Mouse (Mus musculus) midbrain, embryonic 11.5 days (tissue): ENCODE measurements around the gene Nanog. TPM values are rescaled to one million over a fixed set of nuclear protein-coding genes. Genes with fewer than 3 reads are reported as not detected.

ENCODE experiments used
- ATAC-seq: fragments of 200-750 bp; cut with Nextera tagmentation; 2 replicates; pipeline ENCODE4 v1.8.0; 2017; ENCODE audit warnings: moderate TSS enrichment, moderate library complexity; ENCODE audit not compliant: low FRiP score
- DNase-seq: peaks from one replicate; pipeline ENCODE4 v3.0.0; 2015; ENCODE audit warnings: low spot score; ENCODE audit errors: missing footprints
- H3K27ac ChIP-seq: fragments of 300-500 bp; sonication (generic); 2 replicates; pipeline ENCODE4 v1.5.1; 2014; ENCODE audit warnings: low read depth, low read length
- H3K27me3 ChIP-seq: fragments of 300-500 bp; sonication (generic); 2 replicates; pipeline ENCODE4 v1.6.1; 2014; ENCODE audit warnings: mild to moderate bottlenecking, low read length, moderate library complexity, mixed read lengths; ENCODE audit not compliant: control insufficient read depth, insufficient read depth
- H3K36me3 ChIP-seq: fragments of 300-500 bp; sonication (generic); 2 replicates; pipeline ENCODE4 v1.6.1; 2014; ENCODE audit warnings: mild to moderate bottlenecking, low read length, moderate library complexity, mixed read lengths; ENCODE audit not compliant: control insufficient read depth, insufficient read depth
- H3K4me1 ChIP-seq: fragments of 300-500 bp; sonication (generic); 2 replicates; pipeline ENCODE4 v1.6.1; 2014; ENCODE audit warnings: low read length; ENCODE audit not compliant: control insufficient read depth, insufficient read depth
- H3K4me2 ChIP-seq: fragments of 300-500 bp; sonication (generic); 2 replicates; pipeline ENCODE4 v1.6.1; 2014; ENCODE audit warnings: mild to moderate bottlenecking, moderate library complexity
- H3K4me3 ChIP-seq: fragments of 300-500 bp; sonication (generic); 2 replicates; pipeline ENCODE4 v1.5.1; 2014; ENCODE audit warnings: low read depth, low read length
- H3K9ac ChIP-seq: fragments of 300-500 bp; sonication (generic); 2 replicates; pipeline ENCODE4 v1.6.1; 2014; ENCODE audit warnings: low read length
- H3K9me3 ChIP-seq: fragments of 300-500 bp; sonication (generic); 2 replicates; pipeline ENCODE4 v1.6.1; 2016; ENCODE audit warnings: low read length; ENCODE audit not compliant: control insufficient read depth
- WGBS: fragments of 180-500 bp; shearing (Covaris S2); extraction: QIAGEN DNeasy Blood & Tissue Kit; methylation state at CpG from one replicate; pipeline ENCODE4 v1.1.7; 2014; 5-methylcytosine and 5-hydroxymethylcytosine counted together
- polyA plus RNA-seq: library from polyadenylated mRNA; unstranded; fragments of >200 nt; fragmentation: Nextera tagmentation; extraction: Ambion mirVana; gene quantifications from 2 replicates; pipeline ENCODE4 v1.2.1, GENCODE M21; 2014

The Nanog gene
- polyA plus RNA-seq = 0.22 TPM in 1 of 2 replicates, not detected in the other

DNA sequence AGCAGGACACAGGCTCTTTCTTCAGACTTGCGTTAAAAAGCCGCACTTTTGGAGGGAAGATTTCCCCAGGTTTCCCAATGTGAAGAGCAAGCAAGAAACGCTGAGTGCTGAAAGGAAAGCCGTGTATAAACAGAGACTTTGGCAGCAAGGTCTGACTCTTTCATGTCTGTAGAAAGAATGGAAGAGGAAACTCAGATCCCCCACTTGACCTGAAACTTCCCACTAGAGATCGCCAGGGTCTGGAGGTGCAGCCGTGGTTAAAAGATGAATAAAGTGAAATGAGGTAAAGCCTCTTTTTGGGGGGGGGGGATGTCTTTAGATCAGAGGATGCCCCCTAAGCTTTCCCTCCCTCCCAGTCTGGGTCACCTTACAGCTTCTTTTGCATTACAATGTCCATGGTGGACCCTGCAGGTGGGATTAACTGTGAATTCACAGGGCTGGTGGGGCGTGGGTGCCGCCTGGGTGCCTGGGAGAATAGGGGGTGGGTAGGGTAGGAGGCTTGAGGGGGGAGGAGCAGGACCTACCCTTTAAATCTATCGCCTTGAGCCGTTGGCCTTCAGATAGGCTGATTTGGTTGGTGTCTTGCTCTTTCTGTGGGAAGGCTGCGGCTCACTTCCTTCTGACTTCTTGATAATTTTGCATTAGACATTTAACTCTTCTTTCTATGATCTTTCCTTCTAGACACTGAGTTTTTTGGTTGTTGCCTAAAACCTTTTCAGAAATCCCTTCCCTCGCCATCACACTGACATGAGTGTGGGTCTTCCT is at the start of gene Nanog:
TSS of gene Nanog (plus strand) at position 454 of the 765 bp plus-strand sequence.
- ATAC-seq = no peak

DNA sequence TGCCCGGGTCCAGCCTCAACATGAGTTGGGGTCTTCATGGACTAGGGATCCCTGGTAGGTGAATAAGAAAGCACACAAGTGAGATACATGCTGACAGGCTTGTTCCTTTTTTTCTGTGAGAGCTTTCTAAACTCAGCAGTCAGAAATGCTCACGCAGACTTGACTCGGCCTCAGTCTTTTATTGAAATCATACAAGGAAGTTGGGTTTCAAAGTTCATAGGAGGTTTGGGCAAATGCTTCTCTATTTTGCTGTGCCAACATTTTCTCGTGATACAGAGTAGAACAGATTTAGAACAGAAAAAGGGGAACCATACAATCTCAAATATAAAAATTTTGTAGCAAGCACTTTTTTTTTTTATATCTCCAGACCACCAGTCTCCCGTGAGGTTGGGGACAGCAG is 49.7 kb upstream of the Nanog start:
- Histone ChIP-seq H3K27me3 (no peaks in the 10 kb centered on the region), H3K9me3 (no peaks in the 10 kb centered on the region), H3K4me3 (no peak overlapping the region), H3K4me1 (peaks cover 4% of the 10 kb centered on the region; the same call in 1 of the 2 replicates), H3K27ac (no peak overlapping the region), H3K36me3 (no peaks in the 10 kb centered on the region), H3K9ac (no peak overlapping the region), H3K4me2 (no peak overlapping the region)
- 87% methylated on average over 5 of the region's 5 CpGs for WGBS
- DNase-seq (no peak), ATAC-seq (no peak)

More for the DNA sequence above, at the start of gene Nanog:
- peak; percentile 65 for DNase-seq
- H3K4me3 ChIP-seq = no peak within 1 kb of the TSS
- H3K4me2 ChIP-seq = no peak within 1 kb of the TSS
- no peaks in the 10 kb centered on the region for H3K36me3 ChIP-seq
- H3K9ac ChIP-seq = no peak within 1 kb of the TSS
- peaks cover 5% of the 10 kb centered on the region for H3K4me1 ChIP-seq
- no peak within 1 kb of the TSS for H3K27ac ChIP-seq
- H3K9me3 ChIP-seq = no peaks in the 10 kb centered on the region
- 16% methylated on average over 12 of the region's 12 CpGs for WGBS
- H3K27me3 ChIP-seq = no peaks in the 10 kb centered on the region; the same call in 1 of the 2 replicates

DNA sequence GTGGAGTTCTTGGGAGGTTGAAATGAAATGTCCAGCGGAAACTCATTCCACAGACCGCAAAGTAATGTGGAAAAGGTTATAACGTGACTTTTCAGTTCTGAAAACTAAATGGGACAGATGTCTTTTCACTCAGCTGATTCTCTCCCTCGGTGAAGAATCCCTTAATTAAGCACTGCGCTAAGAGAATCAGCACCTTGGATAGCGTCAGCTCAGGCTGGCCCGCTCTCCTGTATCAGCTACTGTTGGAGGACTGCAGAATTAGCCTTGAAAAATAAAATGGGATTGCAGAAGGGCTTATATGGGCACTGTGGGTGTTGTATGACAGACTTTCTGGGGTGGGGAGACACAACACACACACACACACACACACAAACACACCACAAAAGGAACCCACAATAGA is 47.7 kb upstream of the Nanog start:
- Histone ChIP-seq H3K4me2 (no peak overlapping the region), H3K4me1 (peaks cover 6% of the 10 kb centered on the region; the same call in 1 of the 2 replicates), H3K27me3 (0 out of 2 replicates have a peak, but pooled peaks cover 2% of the 10 kb centered on the region), H3K9me3 (no peaks in the 10 kb centered on the region), H3K27ac (no peak overlapping the region), H3K36me3 (no peaks in the 10 kb centered on the region), H3K9ac (no peak overlapping the region), H3K4me3 (no peak overlapping the region)
- ATAC-seq (no peak), DNase-seq (no peak)
- 20% methylated on average over 7 of the region's 7 CpGs for WGBS

DNA sequence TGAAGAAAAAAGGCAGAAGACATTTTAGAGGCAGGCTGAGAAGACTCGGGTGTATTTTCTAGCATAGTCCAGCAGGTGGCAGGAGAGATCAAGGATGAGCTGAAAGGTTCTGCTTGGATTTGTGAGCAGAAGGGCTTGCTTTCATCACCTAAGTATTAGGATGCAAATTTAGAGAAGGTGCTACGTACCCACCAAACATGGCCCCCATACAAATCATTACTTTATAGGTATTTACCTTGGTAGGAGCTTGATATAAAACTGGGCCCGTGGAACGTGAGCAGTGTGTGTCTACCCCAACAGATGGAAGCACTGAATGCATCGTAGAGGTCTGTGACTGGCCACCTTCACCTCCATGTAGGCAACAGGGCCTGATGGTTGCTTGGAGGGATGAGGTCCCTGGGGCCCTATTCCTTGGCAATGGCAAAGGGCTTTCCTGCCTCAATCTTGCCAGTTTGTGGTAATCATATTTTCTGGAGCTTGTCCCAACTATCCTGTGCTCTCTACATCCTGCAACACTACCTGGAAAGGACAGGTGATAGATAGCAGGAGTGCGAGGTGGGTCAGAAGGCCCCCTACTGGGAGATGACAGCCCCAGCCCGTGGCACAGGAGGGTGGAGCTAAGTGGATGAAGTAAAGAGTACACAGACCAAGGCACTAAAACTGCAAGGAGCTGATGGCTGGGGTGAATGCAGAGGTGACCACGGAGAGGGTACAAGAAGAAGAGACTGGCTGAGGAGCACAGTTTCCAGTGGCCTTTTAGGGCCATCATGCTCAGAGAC is 46.5 kb upstream of the Nanog start:
- WGBS = 44% methylated on average over 8 of the region's 8 CpGs

DNA sequence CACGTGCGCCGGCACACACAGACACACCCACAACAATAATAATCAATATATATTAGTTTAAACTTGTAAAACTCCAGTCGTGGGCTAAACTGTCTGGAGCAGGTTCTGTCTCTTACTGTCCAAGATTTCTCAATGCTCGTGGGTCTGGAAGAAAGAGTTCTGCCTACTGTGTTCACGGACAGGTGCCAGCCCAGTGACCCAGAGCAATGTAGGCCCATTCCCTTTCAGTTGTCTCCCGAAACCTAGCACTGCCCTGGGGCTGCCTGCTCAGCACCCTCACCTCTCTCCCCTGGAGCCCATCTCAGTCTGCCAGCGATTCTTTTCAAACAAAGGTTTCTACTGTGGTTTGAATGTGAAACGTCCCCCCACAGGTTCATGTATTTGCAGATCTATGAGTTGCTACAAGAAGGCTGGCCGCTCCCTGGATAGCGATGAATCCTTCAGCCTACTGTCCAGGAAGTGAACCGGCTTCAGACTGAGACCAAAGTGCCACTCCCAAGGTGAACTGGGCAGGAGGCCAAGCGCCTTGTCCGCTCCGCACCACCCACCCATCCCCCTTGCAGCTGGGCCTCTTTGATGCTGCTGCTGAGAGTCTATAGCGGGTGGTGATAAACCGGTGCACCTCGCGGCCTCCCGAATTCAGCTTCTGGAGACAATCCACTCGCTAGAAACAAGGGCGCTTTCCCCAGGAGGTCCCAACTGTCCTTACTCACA is 44.6 kb upstream of the Nanog start:
- no peak for DNase-seq
- no peaks in the 10 kb centered on the region for H3K9me3 ChIP-seq
- 0 out of 2 replicates have a peak, but pooled peaks cover 2% of the 10 kb centered on the region for H3K27me3 ChIP-seq

More for the DNA sequence above, 46.5 kb upstream of the Nanog start:
- ATAC-seq (peak; percentile 54), DNase-seq (peak; percentile 91)
- Histone ChIP-seq H3K9ac (no peak overlapping the region), H3K36me3 (no peaks in the 10 kb centered on the region), H3K27me3 (0 out of 2 replicates have a peak, but pooled peaks cover 2% of the 10 kb centered on the region), H3K4me3 (no peak overlapping the region), H3K4me1 (0 out of 2 replicates have a peak, but pooled peaks cover 2% of the 10 kb centered on the region), H3K9me3 (no peaks in the 10 kb centered on the region), H3K4me2 (no peak overlapping the region), H3K27ac (no peak overlapping the region)

DNA sequence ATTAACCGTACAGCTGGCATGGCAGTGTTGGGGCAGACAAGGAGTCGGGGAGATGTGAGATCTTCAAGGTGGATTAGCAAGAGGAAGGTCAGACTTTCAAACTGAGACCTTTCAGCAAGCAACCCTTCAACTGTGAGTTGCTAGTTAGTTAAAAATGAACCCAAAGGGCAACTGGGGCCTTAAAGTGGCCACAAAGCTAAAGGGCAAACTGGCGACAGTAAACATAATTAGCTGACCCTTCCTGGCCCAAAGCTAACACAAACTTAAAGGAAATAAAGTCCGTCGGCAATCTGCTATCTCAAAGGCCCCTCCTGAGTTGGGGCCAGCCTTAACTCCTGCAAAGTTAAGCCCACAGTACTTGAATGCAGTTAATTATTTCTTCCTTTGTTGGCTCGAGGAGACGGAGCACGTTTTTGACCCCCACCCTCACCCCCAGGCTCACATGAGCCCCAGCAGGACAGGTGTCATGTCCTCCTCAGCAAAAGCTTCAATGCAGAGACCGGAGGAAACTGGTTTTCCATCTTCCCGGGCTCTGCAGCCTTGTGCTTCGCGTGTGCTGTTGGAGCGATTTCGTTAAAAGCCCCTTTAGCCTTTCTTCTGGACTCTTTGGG is 43.6 kb upstream of the Nanog start:
- H3K27ac ChIP-seq = no peak overlapping the region
- H3K4me2 ChIP-seq = no peak overlapping the region
- 0 out of 2 replicates have a peak, but pooled peaks cover 2% of the 10 kb centered on the region for H3K4me1 ChIP-seq
- no peak for ATAC-seq
- 36% methylated on average over 14 of the region's 14 CpGs for WGBS
- no peak overlapping the region for H3K4me3 ChIP-seq
- DNase-seq = no peak
- no peak overlapping the region for H3K9ac ChIP-seq
- H3K36me3 ChIP-seq = no peaks in the 10 kb centered on the region
- H3K9me3 ChIP-seq = no peaks in the 10 kb centered on the region
- 0 out of 2 replicates have a peak, but pooled peaks cover 2% of the 10 kb centered on the region for H3K27me3 ChIP-seq

More for the DNA sequence above, 44.6 kb upstream of the Nanog start:
- Histone ChIP-seq H3K4me1 (0 out of 2 replicates have a peak, but pooled peaks cover 2% of the 10 kb centered on the region), H3K4me2 (no peak overlapping the region), H3K9ac (no peak overlapping the region), H3K36me3 (no peaks in the 10 kb centered on the region), H3K27ac (no peak overlapping the region), H3K4me3 (no peak overlapping the region)
- ATAC-seq = no peak
- WGBS = 41% methylated on average over 22 of the region's 22 CpGs

DNA sequence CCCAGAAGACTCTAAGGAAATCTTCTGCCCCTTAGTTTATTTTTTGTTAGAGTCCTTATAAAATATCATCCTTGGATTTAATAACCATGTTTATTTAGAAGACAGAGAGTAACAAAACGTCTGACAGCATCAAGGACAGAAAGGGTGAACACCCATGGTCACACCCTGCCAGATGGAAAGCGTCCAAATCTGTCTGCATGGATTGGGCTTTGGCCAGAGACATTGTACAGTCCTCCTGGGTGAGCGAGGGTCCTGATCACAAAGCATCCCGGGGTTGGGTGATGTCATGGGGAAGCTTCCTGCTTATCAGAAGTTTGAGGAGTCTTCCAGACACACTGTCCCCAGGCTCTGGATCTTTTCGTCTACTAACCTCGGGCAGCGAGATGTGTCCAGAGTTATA is 41.4 kb upstream of the Nanog start:
- no peaks in the 10 kb centered on the region for H3K9me3 ChIP-seq
- no peak overlapping the region for H3K4me3 ChIP-seq

DNA sequence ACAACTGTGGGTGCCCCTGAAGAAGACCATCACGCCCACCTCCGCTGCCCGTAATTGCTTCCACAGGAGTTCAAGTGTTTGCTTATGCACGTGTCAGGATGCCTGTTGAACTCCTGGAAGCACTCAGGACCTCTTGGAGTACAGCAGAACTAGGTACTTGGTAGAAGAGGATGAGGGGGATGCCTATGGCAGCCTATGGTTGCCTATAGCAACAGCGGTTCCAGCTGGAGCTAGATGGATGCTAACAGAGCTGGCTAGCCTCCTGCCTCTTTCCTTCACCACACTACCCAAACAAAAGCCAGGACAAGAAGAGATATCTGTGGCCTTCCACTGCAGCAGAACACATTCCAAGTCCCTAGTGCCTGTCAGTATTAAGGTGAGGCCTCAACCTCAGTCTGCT is 39.6 kb upstream of the Nanog start:
- Histone ChIP-seq H3K9ac (no peak overlapping the region; the same call in 1 of the 2 replicates), H3K4me1 (0 out of 2 replicates have a peak, but pooled peaks cover 2% of the 10 kb centered on the region), H3K27ac (no peak overlapping the region), H3K4me2 (no peak overlapping the region), H3K9me3 (no peaks in the 10 kb centered on the region), H3K4me3 (no peak overlapping the region), H3K36me3 (no peaks in the 10 kb centered on the region), H3K27me3 (0 out of 2 replicates have a peak, but pooled peaks cover 2% of the 10 kb centered on the region)
- WGBS = 61% methylated on average over 5 of the region's 5 CpGs
- ATAC-seq (no peak), DNase-seq (no peak)

More for the DNA sequence above, 41.4 kb upstream of the Nanog start:
- no peak overlapping the region for H3K9ac ChIP-seq
- DNase-seq (no peak), ATAC-seq (no peak)
- no peak overlapping the region for H3K4me2 ChIP-seq
- no peak overlapping the region for H3K27ac ChIP-seq
- 0 out of 2 replicates have a peak, but pooled peaks cover 2% of the 10 kb centered on the region for H3K4me1 ChIP-seq
- H3K27me3 ChIP-seq = 0 out of 2 replicates have a peak, but pooled peaks cover 2% of the 10 kb centered on the region
- H3K36me3 ChIP-seq = no peaks in the 10 kb centered on the region
- WGBS = 81% methylated on average over 7 of the region's 7 CpGs
